Mouse (Mus musculus): ENCODE results near the gene Spg11.

DNA sequence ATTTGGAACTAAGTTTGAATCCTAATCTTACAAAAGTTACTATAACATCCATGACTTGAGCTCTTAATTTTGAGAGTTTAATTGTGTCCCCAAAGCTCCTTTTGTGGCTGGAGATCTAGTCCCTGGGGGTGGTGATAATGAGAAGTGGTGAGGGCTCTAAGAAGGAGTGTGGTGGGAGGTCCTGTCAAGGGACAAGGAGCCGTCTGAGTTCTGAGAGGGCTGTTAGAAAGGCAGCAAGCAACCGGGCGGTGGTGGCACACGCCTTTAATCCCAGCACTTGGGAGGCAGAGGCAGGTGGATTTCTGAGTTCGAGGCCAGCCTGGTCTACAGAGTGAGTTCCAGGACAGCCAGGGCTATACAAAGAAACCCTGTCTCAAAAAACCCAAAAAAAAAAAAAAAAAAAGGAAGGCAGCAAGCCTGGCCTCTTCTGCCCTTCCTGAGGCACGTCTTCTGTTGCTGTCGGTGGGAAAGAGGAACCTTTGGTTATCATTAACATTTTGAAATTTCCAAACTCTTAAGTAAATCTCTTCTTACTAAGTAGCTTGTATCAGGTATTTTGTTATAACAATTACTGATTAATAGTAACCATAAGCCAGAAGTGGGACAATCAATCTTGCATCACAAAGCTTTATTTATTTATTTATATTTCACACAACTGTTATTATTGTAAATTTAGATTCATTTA, 35.6 kb upstream of the Spg11 start:
- no peak for TF ChIP-seq CTCF (IDR thresholded peaks at IDR 0.05; ENCODE audit: control insufficient read depth, insufficient read depth, insufficient read length)
- no peak for TF ChIP-seq MAX (IDR thresholded peaks at IDR 0.05)
- TF ChIP-seq CEBPB (IDR thresholded peaks at IDR 0.05; ENCODE audit: low read depth), result no peak
- no peak for TF ChIP-seq USF1 (IDR thresholded peaks at IDR 0.05; ENCODE audit: low read depth)

Measured in C2C12 (cell line).